23 mouse cellular contexts compared by ENCODE assay signal in the genomic region with DNA sequence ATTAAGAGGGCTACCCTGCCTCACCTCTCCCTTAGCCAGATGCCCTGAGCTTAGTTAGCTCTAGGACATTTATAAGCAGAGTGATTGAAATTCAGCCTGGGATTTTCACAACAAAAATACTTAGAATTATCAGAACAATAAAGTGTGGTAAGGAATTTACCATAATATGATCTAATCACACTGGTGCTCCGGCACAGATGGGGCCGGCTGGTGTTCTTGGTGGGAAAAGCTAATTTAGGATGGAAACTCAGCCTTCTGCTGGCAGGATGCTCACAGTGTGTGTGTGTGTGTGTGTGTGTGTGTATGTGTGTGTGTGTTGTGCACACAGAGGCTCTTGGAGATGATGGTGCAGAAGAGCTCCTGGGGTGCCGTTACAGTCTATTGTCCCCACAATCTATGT.
DNase-seq lines count a peak whose midpoint lies in the region; ATAC-seq and TF ChIP-seq lines count a peak whose summit lies in the region.
"Had no signal": no experiment of that assay in that cellular context is flagged by ENCODE, and none has a peak within 500 bp of the region (broad histone marks: within the 10 kb centered on the region; RNA-seq: fewer than 3 reads in every experiment).

No protein-coding gene starts in this region.

- TF ChIP-seq EP300 in stomach, postnatal 0 days (optimal IDR thresholded peaks at IDR 0.05): no peak

- WGBS in hindbrain, embryonic 12.5 days: 76% methylated on average over 3 of the region's 3 CpGs
- 68% methylated on average over 3 of the region's 3 CpGs for WGBS in hindbrain, embryonic 14.5 days
- WGBS in stomach, postnatal 0 days: 81% methylated on average over 3 of the region's 3 CpGs

- TF ChIP-seq CTCF in left cerebral cortex, adult 2 months (IDR thresholded peaks at IDR 0.05): no peak
- no peak for TF ChIP-seq CTCF in stomach, postnatal 0 days (IDR thresholded peaks at IDR 0.05; ENCODE audit: low read depth)

- peak; percentile 7 to 13 for DNase-seq in cerebellum, postnatal 10 days
- no peak for DNase-seq in cerebellum, postnatal 36 days
- no peak for DNase-seq in hindbrain, embryonic 14.5 days (ENCODE audit: low spot score)
- DNase-seq in brain, adult 2 months (ENCODE audit: low read depth, low spot score): peak; percentile 15
- DNase-seq in layer of hippocampus, adult 8-10 months (ENCODE audit: low spot score in 2 of 2): peak; percentile 4 to 8
- no peak for DNase-seq in left cerebral cortex, adult 2 months (ENCODE audit: extremely low spot score in 1 of 2, low spot score in 2 of 2)
- no peak for DNase-seq in stomach, postnatal 0 days (ENCODE audit: low spot score)
- DNase-seq: adrenal gland, adult 8-10 months; adrenal gland, postnatal 25 days; cerebellum, adult 11 months; cerebellum, adult 2 months; cerebellum, adult 9-11 months; gastrocnemius, postnatal 25 days; heart, adult 2 months had no signal

- no peaks in the 10 kb centered on the region for H3K36me3 ChIP-seq in hindbrain, embryonic 12.5 days
- H3K36me3 ChIP-seq in hindbrain, embryonic 14.5 days (replicated peaks; ENCODE audit: control insufficient read depth, insufficient read depth): no peaks in the 10 kb centered on the region
- no peaks in the 10 kb centered on the region for H3K36me3 ChIP-seq in stomach, postnatal 0 days (ENCODE audit: control insufficient read depth, insufficient read depth, low read length)
- H3K36me3 ChIP-seq: hindbrain, embryonic 13.5 days had no signal

- H3K4me3 ChIP-seq in hindbrain, embryonic 12.5 days: no peak overlapping the region
- no peak overlapping the region for H3K4me3 ChIP-seq in hindbrain, embryonic 14.5 days (replicated peaks; ENCODE audit: low read length)
- H3K4me3 ChIP-seq in left cerebral cortex, adult 2 months: no peak overlapping the region
- no peak overlapping the region for H3K4me3 ChIP-seq in stomach, postnatal 0 days (ENCODE audit: low read depth, low read length)
- H3K4me3 ChIP-seq: forebrain, embryonic 10.5 days; forebrain, embryonic 13.5 days; heart, adult 2 months; heart, embryonic 10.5 days; heart, embryonic 13.5 days; hindbrain, embryonic 13.5 days had no signal

- H3K27me3 ChIP-seq in hindbrain, embryonic 12.5 days: no peaks in the 10 kb centered on the region
- H3K27me3 ChIP-seq in hindbrain, embryonic 14.5 days (ENCODE audit: control insufficient read depth, insufficient read depth, low read length): no peaks in the 10 kb centered on the region
- no peaks in the 10 kb centered on the region for H3K27me3 ChIP-seq in stomach, postnatal 0 days (ENCODE audit: control insufficient read depth, insufficient read depth, low read length)
- H3K27me3 ChIP-seq: forebrain, embryonic 13.5 days; heart, embryonic 13.5 days had no signal

- H3K4me1 ChIP-seq in hindbrain, embryonic 12.5 days: peaks cover 7% of the 10 kb centered on the region; the same call in 1 of the 2 replicates
- H3K4me1 ChIP-seq in hindbrain, embryonic 14.5 days (replicated peaks; ENCODE audit: control insufficient read depth, insufficient read depth, low read length): 0 out of 2 replicates have a peak, but pooled peaks cover 5% of the 10 kb centered on the region
- no peaks in the 10 kb centered on the region for H3K4me1 ChIP-seq in stomach, postnatal 0 days (replicated peaks; ENCODE audit: control insufficient read depth, insufficient read depth)

- H3K27ac ChIP-seq in hindbrain, embryonic 12.5 days: no peak overlapping the region
- no peak overlapping the region for H3K27ac ChIP-seq in hindbrain, embryonic 14.5 days
- H3K27ac ChIP-seq in left cerebral cortex, adult 2 months: no peak overlapping the region
- H3K27ac ChIP-seq in stomach, postnatal 0 days (replicated peaks): no peak overlapping the region
- H3K27ac ChIP-seq: forebrain, embryonic 10.5 days; forebrain, embryonic 13.5 days; heart, adult 2 months; heart, embryonic 10.5 days; heart, embryonic 13.5 days; hindbrain, embryonic 13.5 days; hindbrain, postnatal 0 days had no signal

- intact Hi-C loops in left cerebral cortex, adult 2 months (cut with DNase I): no loop called here

- no peaks in the 10 kb centered on the region for H3K9me3 ChIP-seq in hindbrain, embryonic 12.5 days (replicated peaks)
- no peaks in the 10 kb centered on the region for H3K9me3 ChIP-seq in hindbrain, embryonic 14.5 days (ENCODE audit: control insufficient read depth, low read length)
- no peaks in the 10 kb centered on the region for H3K9me3 ChIP-seq in stomach, postnatal 0 days (ENCODE audit: control insufficient read depth, low read length)
- H3K9me3 ChIP-seq: forebrain, embryonic 10.5 days; forebrain, embryonic 13.5 days; heart, embryonic 10.5 days; heart, embryonic 13.5 days; hindbrain, embryonic 13.5 days had no signal

- no peak overlapping the region for H3K4me2 ChIP-seq in hindbrain, embryonic 12.5 days (replicated peaks)
- no peak overlapping the region for H3K4me2 ChIP-seq in hindbrain, embryonic 14.5 days (replicated peaks)
- no peak overlapping the region for H3K4me2 ChIP-seq in stomach, postnatal 0 days (replicated peaks; ENCODE audit: low read depth)
- H3K4me2 ChIP-seq: forebrain, embryonic 13.5 days; heart, embryonic 13.5 days; hindbrain, embryonic 13.5 days had no signal

- peak; percentile 29; the same call in 1 of the 2 replicates for ATAC-seq in hindbrain, embryonic 12.5 days (ENCODE audit: low FRiP score)
- ATAC-seq in hindbrain, embryonic 14.5 days (ENCODE audit: low FRiP score): no peak
- no peak for ATAC-seq in stomach, postnatal 0 days (ENCODE audit: low FRiP score, low TSS enrichment)
- ATAC-seq: activated CD4-positive, CD25-positive, alpha-beta regulatory T cell, adult 4 months; forebrain, embryonic 13.5 days; hindbrain, postnatal 0 days; inflammation-experienced regulatory T-cells, adult 6 months had no signal

- H3K9ac ChIP-seq in hindbrain, embryonic 12.5 days: no peak overlapping the region
- H3K9ac ChIP-seq in hindbrain, embryonic 14.5 days: no peak overlapping the region
- no peak overlapping the region for H3K9ac ChIP-seq in stomach, postnatal 0 days (ENCODE audit: low read length)
- H3K9ac ChIP-seq: forebrain, embryonic 13.5 days; heart, embryonic 13.5 days; hindbrain, embryonic 13.5 days had no signal

Comparison
In these comparisons a context has a peak if more than half of its experiments do, and no peak if none do; other contexts are left out.
1. DNase-seq: peak in cerebellum, postnatal 10 days (2 of 2), brain, adult 2 months (single experiment) and layer of hippocampus, adult 8-10 months (2 of 2); none in cerebellum, postnatal 36 days (0 of 2), hindbrain, embryonic 14.5 days (single experiment), left cerebral cortex, adult 2 months (0 of 2) and stomach, postnatal 0 days (single experiment).